Mouse (Mus musculus) layer of hippocampus, postnatal 25 days (tissue): ENCODE measurements at regions not wholly inside any gene's neighbourhood (a gene's known extent, or its start where the extent isn't known, plus 50 kb on each side); places are given as distances from the start of the nearest gene placed in this dataset.

Experiments
- DNase-seq, 2 experiments: peaks; one replicate each; pipeline ENCODE4 v3.0.0; 2022; ENCODE audit warnings: mixed read lengths in 2 of 2, low spot score in 1 of 2; ENCODE audit errors: extremely low spot score in 1 of 2

GRCm38 (mm10) chr11:37671320-37671719 is 435.6 kb upstream of the Tenm2 start:
- DNase-seq, result no peak

GRCm38 (mm10) chr11:37666925-37667324 is 431.2 kb upstream of the Tenm2 start:
- DNase-seq, result no peak

- DNase-seq, result no peak
Observed at GRCm38 (mm10) chr11:37650095-37650494, 414.3 kb upstream of the Tenm2 start.

GRCm38 (mm10) chr11:37623290-37623689 is 387.5 kb upstream of the Tenm2 start:
- DNase-seq, result no peak

- no peak for DNase-seq
Observed at GRCm38 (mm10) chr11:37600533-37600932, 364.8 kb upstream of the Tenm2 start.

GRCm38 (mm10) chr11:37582236-37582635 is 346.5 kb upstream of the Tenm2 start:
- no peak for DNase-seq

GRCm38 (mm10) chr11:37533624-37534023 is 297.9 kb upstream of the Tenm2 start:
- no peak for DNase-seq

- no peak for DNase-seq
Observed at GRCm38 (mm10) chr11:37532476-37532875, 296.7 kb upstream of the Tenm2 start.

- DNase-seq, result no peak
Observed at GRCm38 (mm10) chr11:37498463-37499015, 262.8 kb upstream of the Tenm2 start.

- no peak for DNase-seq
Observed at GRCm38 (mm10) chr11:37497874-37498273, 262.1 kb upstream of the Tenm2 start.

- peak; percentile 13 to 58 for DNase-seq
Observed at GRCm38 (mm10) chr11:37480236-37480635, 244.5 kb upstream of the Tenm2 start.

GRCm38 (mm10) chr11:37478970-37479482 is 243.3 kb upstream of the Tenm2 start:
- no peak for DNase-seq

GRCm38 (mm10) chr11:37474068-37474467 is 238.3 kb upstream of the Tenm2 start:
- DNase-seq, result no peak

GRCm38 (mm10) chr11:37463658-37464420 is 228.1 kb upstream of the Tenm2 start:
- DNase-seq, result peak in 1 of 2 experiments; percentile 43

GRCm38 (mm10) chr11:37462375-37462774 is 226.6 kb upstream of the Tenm2 start:
- no peak for DNase-seq

- DNase-seq, result no peak
Observed at GRCm38 (mm10) chr11:37447361-37447760, 211.6 kb upstream of the Tenm2 start.

GRCm38 (mm10) chr11:37446626-37447025 is 210.9 kb upstream of the Tenm2 start:
- DNase-seq, result no peak

GRCm38 (mm10) chr11:37442781-37443180 is 207.0 kb upstream of the Tenm2 start:
- no peak for DNase-seq

- DNase-seq, result no peak
Observed at GRCm38 (mm10) chr11:37434600-37434999, 198.8 kb upstream of the Tenm2 start.

- DNase-seq, result no peak
Observed at GRCm38 (mm10) chr11:37424312-37425169, 188.8 kb upstream of the Tenm2 start.

- no peak for DNase-seq
Observed at GRCm38 (mm10) chr11:37412868-37413267, 177.1 kb upstream of the Tenm2 start.
